Mouse (Mus musculus) embryonic fibroblast, embryonic 13.5 days (primary cell): ENCODE measurements at regions not wholly inside any gene's neighbourhood (a gene's known extent, or its start where the extent isn't known, plus 50 kb on each side); places are given as distances from the start of the nearest gene placed in this dataset.

ENCODE experiments used
- H3K27ac ChIP-seq: 2 replicates; pipeline ENCODE4 v1.5.1; 2012; ENCODE audit warnings: low read length, control low read depth, inconsistent platforms; ENCODE audit not compliant: insufficient read depth
- H3K4me1 ChIP-seq: 2 replicates; pipeline ENCODE4 v1.6.1; 2011; ENCODE audit warnings: low read length; ENCODE audit not compliant: control insufficient read depth, insufficient read depth
- H3K4me3 ChIP-seq: 2 replicates; pipeline ENCODE4 v1.5.1; 2011; ENCODE audit warnings: mild to moderate bottlenecking, control low read depth, low read length; ENCODE audit not compliant: insufficient read depth
- CTCF ChIP-seq: IDR thresholded peaks from 2 replicates; pipeline ENCODE4 v1.5.1; 2011; ENCODE audit warnings: mild to moderate bottlenecking, control low read depth, low read length, moderate library complexity, borderline replicate concordance; ENCODE audit not compliant: insufficient read depth
- POLR2A ChIP-seq: IDR thresholded peaks from 2 replicates; pipeline ENCODE4 v1.6.1; 2011; ENCODE audit warnings: low read depth, mild to moderate bottlenecking, control low read depth, low read length, moderate library complexity

- no peaks in the 10 kb centered on the region for H3K4me1 ChIP-seq
- no peak for TF ChIP-seq POLR2A
- no peak for TF ChIP-seq CTCF
- no peak overlapping the region for H3K4me3 ChIP-seq
- no peak overlapping the region for H3K27ac ChIP-seq
These were observed 315.2 kb upstream of the Sox11 start for GRCm38 (mm10) chr12:27657536-27657935.

- H3K4me3 ChIP-seq = no peak overlapping the region
- no peak overlapping the region for H3K27ac ChIP-seq
- no peaks in the 10 kb centered on the region for H3K4me1 ChIP-seq
- TF ChIP-seq CTCF (no peak), POLR2A (no peak)
These were observed 311.2 kb upstream of the Sox11 start for GRCm38 (mm10) chr12:27653541-27653940.

- Histone ChIP-seq H3K4me1 (no peaks in the 10 kb centered on the region), H3K27ac (no peak overlapping the region), H3K4me3 (no peak overlapping the region)
- TF ChIP-seq POLR2A = no peak
- no peak for TF ChIP-seq CTCF
These were observed 306.2 kb upstream of the Sox11 start for GRCm38 (mm10) chr12:27648602-27649001.

- TF ChIP-seq POLR2A (no peak), CTCF (no peak)
- Histone ChIP-seq H3K4me3 (no peak overlapping the region), H3K4me1 (no peaks in the 10 kb centered on the region), H3K27ac (no peak overlapping the region)
These were observed 304.3 kb upstream of the Sox11 start for GRCm38 (mm10) chr12:27646497-27647307.

GRCm38 (mm10) chr12:27619616-27620015 lies 277.2 kb upstream of the Sox11 start:
- H3K4me1 ChIP-seq = no peaks in the 10 kb centered on the region
- H3K27ac ChIP-seq = no peak overlapping the region
- TF ChIP-seq POLR2A = no peak
- TF ChIP-seq CTCF = no peak
- no peak overlapping the region for H3K4me3 ChIP-seq

GRCm38 (mm10) chr12:27604061-27604679 lies 261.8 kb upstream of the Sox11 start:
- no peak for TF ChIP-seq CTCF
- TF ChIP-seq POLR2A = no peak
- no peak overlapping the region for H3K27ac ChIP-seq

GRCm38 (mm10) chr12:27599149-27599548 lies 256.8 kb upstream of the Sox11 start:
- TF ChIP-seq POLR2A = no peak
- peak; percentile 74; the same call in 1 of the 2 replicates for TF ChIP-seq CTCF
- no peak overlapping the region for H3K4me3 ChIP-seq
- H3K4me1 ChIP-seq = no peaks in the 10 kb centered on the region

More at GRCm38 (mm10) chr12:27604061-27604679, 261.8 kb upstream of the Sox11 start:
- no peak overlapping the region for H3K4me3 ChIP-seq
- no peaks in the 10 kb centered on the region for H3K4me1 ChIP-seq

GRCm38 (mm10) chr12:27597878-27598277 lies 255.5 kb upstream of the Sox11 start:
- H3K4me3 ChIP-seq = no peak overlapping the region
- no peak overlapping the region for H3K27ac ChIP-seq
- no peaks in the 10 kb centered on the region for H3K4me1 ChIP-seq
- TF ChIP-seq CTCF (no peak), POLR2A (no peak)

More at GRCm38 (mm10) chr12:27599149-27599548, 256.8 kb upstream of the Sox11 start:
- H3K27ac ChIP-seq = no peak overlapping the region

GRCm38 (mm10) chr12:27597322-27597721 lies 254.9 kb upstream of the Sox11 start:
- TF ChIP-seq POLR2A = no peak
- no peak for TF ChIP-seq CTCF
- H3K27ac ChIP-seq = no peak overlapping the region
- H3K4me1 ChIP-seq = no peaks in the 10 kb centered on the region
- H3K4me3 ChIP-seq = no peak overlapping the region

- H3K27ac ChIP-seq = no peak overlapping the region
- H3K4me1 ChIP-seq = no peaks in the 10 kb centered on the region
- no peak overlapping the region for H3K4me3 ChIP-seq
- TF ChIP-seq CTCF = no peak
- no peak for TF ChIP-seq POLR2A
These were observed 253.2 kb upstream of the Sox11 start for GRCm38 (mm10) chr12:27595576-27595975.

- H3K4me1 ChIP-seq = no peaks in the 10 kb centered on the region
- no peak for TF ChIP-seq POLR2A
- no peak for TF ChIP-seq CTCF
- H3K4me3 ChIP-seq = no peak overlapping the region
- H3K27ac ChIP-seq = no peak overlapping the region
These were observed 251.1 kb upstream of the Sox11 start for GRCm38 (mm10) chr12:27593436-27593835.
